Mouse (Mus musculus) frontal cortex, adult (tissue): ENCODE measurements around the gene Slk.

Source experiments
- ATAC-seq: cut with Nextera tagmentation; 2 replicates; pipeline ENCODE4 v1.9.2; 2017; ENCODE audit warnings: mild to moderate bottlenecking, moderate library complexity, mixed read lengths; ENCODE audit not compliant: low TSS enrichment

The Slk gene

DNA sequence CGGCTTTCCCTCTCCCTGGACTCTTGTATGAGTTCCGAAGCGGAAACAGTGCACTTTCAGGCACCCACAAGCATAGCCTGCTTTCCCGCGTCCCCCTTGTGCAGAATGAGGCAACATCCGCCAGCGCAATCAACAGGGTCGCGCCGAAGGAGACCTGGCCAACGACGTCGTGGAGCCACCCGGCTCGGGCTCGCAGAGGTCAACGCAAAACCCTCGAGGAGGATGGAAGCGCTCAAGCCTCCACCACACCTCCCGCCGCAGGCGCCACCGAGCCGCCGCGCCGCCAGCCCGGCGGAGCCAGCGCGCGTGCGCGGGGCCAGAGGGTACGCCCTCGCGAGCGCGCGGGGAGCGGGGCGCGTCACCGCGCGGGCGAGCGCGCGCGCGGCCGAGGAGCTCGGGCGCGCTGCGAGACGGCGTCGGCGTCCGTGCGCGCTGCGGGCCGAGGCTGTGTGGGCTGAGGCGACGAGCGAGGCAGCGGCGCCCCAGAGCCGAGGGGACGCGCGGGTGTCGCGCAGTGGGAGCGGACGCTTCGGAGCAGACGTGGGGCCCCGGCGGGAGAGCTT, at the start of gene Slk:
Gene Slk, plus strand, starts transcription at position 454 of the 563 bp plus-strand sequence.
- peak; percentile 90 for ATAC-seq

- no peak for ATAC-seq
Measured at GRCm38 (mm10) chr19:47531309-47531708, 48.2 kb upstream of the Slk start.

GRCm38 (mm10) chr19:47532449-47532848, 47.0 kb upstream of the Slk start:
- ATAC-seq, result no peak

GRCm38 (mm10) chr19:47534131-47534530, 45.3 kb upstream of the Slk start:
- no peak for ATAC-seq

DNA sequence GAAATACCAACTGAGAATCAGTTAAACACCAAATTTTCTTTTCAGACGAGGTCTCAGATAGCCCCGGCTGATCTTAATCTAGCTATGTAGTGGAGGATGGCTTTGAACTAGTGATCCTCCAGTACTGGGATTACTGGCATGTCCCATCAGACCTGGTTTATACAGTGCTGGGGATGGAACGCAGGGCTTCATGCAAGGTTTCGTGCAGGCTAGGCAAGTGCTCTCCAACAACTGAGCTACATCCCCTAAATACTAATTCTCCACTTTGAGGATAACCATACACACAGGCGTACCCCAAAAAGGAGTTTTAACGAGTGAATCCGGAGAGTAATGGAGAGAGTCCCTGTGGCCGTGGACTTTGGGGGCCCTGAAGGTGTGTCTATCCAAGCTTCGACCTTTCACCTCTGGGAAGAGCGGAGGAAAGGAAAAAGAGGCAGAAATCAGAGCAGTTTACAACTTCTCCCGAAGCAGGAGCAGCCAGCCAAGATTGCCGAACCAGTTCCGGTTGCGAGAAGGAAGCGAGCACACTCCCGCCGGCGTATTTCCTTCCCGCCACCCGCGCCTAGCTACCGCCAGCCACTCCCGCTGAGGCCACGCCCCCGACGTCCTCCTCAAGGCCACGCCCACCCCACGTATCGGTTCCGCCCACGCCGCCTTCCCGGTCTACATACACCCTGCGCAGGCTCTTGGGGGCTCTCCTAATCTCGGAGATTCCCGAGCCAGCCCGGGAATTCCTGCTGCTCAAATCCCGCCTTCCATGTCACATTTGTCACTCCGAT, 42.8 kb upstream of the Slk start:
- ATAC-seq, result peak; percentile 93

- ATAC-seq, result peak; percentile 15
Measured at GRCm38 (mm10) chr19:47537300-47537792, 42.1 kb upstream of the Slk start, which contains the start of gene Stn1. Gene Stn1, minus strand, starts transcription at chr19:47537507.

DNA sequence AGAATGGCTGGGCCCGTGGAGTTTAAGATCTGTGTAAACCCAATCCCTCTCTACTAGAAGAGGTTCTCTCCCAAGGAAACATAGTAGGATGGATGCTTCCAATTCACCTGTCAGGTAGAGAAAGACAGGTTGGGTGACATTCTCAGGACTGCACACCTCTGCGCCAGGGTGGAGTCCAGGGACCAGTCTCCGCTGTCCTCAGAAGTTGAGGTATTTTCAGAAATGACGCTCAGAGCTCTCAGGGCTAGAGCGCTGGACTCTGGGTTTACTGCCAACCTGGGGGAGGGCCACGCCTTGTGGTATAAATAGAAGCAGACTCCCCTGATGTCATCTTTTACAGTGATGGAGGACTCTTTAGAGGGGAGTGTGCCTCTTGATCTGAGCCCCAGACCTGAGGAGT, 41.6 kb upstream of the Slk start:
- no peak for ATAC-seq

DNA sequence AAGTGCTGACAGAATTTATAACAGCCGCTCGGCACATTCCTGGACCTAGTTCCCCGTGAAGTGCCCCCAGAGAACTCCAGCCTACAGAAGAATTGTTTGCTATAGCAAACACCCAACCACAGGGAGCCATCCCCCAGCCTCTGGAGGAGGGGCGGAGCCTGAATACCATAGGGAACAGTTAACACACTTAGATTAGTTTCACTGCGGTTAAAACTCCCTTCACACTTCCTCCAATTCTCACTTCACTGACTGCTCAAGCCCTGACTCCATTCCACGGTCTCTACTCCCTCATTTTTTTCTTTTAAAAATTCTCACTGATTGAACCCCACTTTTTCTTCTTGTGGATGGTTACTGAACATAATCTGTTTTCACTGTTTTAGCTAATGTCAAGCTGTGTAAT, 40.7 kb upstream of the Slk start:
- ATAC-seq, result no peak

DNA sequence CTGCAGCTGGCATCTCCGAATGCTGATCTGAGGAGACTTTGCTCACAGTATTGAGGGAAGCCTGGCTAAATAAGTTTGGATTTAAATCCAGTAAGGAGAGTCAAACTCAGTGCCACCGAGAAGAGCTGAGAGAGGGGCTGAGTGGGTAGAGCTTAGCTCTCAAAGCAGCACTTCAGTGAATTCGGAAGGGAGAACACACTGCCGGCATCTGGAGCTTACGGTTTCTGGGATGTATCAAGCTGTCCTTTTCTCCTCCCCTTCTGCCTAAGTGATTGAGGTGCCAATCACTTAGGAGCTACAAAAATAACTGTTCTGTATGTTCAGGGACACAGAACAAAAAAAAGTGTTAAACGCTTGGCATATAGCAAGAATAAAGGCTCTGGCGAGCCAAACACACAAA, 37.0 kb upstream of the Slk start:
- peak; percentile 84 for ATAC-seq

DNA sequence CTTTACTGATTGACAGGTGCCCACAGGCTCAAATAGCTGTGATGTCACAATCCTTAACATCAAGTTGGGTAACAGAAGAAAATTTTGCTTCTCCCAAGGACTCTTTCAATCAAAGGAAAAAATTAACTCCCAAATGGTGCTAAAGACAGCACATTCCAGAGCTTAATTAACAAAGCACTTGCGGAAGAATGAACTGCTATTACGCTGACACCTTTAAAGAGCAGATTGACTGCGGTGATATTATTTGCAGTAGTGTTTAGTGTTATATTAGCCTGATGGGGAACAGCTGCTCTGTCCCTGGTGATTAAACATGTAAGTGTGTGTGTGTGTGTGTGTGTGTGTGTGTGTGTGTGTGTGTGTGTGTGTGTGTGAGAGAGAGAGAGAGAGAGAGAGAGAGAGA, 34.4 kb upstream of the Slk start:
- ATAC-seq, result no peak

DNA sequence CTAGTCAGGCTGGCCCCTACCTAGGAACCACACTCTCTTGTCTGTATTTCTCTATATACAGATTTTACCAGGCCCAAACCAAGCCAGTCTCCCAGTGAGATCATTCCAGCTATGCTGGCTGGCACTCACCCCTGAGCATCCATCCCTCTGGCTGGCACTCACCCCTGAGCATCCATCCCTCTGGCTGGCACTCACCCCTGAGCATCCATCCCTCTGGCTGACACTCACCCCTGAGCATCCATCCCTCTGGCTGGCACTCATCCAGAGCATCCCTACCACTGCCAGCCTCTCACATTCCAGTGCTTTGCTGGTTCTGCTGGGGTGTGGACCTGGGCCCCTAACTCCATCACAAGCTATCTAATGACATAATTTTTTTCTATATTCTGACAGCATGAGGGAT, 34.0 kb upstream of the Slk start:
- no peak for ATAC-seq

DNA sequence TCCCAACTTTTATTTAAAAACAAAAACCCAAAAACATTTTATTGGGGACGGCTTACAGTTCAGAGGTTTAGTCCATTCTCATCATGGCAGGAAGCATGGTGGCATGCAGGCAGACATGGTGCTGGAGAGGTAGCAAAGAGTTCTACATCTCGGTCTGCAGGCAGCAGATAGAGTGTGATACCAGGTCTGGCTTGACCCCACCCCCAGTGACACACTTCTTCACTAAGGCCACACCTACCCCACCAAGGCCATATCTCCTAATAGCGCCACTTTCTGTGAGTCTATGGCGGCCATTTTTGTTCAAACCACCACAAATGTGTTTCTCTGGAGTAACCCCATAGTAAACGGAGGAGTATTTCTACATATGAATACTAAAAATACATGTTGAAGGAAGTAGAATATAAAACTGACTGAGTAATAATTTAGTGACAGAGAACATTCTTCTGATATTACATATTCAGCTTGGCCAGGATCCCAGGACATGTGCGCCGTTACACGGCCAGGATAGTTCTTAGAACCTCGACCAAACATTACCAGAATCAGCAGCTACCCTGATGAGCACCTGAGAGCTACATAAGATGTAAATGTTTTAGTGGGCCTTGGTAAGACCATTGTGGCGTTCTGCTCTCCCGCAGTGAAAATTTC, 30.9 kb upstream of the Slk start:
- ATAC-seq, result no peak

DNA sequence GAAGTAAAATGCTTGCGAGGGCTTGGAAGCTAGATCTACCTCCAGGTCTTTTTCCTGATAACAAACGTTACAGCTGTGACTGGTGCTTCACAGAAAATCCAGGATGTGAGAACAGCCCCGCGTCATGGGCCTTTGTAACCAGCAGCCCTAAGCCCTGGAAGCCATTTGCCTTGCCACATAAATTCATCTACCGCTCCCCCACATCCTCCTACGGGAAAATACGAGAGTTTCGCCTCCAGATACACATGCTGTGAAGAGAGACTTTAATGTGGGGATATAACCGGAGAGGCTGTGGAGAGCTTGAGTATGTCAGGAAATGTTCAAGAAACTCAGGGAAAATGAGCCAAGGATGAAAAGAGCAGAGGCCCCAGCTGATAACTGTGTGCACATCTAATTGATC, 30.3 kb upstream of the Slk start:
- ATAC-seq, result peak; percentile 85

- ATAC-seq, result no peak
Measured at GRCm38 (mm10) chr19:47549584-47549983, 29.9 kb upstream of the Slk start.

DNA sequence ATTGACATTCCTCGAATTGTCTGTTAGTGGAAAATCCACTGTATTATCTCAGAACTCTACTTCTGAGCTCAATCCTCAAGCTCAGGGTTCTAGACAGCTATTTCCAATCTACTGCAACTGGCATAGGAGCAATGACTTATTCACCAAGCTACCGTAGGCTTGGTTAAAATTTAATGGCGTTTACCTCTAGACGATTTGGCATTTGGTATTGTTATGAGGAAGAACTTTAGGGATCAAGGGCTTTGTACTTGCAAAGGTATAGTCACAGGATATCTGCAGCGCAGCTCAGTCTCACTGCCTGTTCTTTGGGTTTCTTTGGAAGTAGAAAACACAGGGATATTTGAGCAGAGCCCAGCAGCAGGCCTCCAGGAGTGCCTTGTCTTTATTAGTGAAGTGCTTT, 20.3 kb upstream of the Slk start:
- no peak for ATAC-seq

DNA sequence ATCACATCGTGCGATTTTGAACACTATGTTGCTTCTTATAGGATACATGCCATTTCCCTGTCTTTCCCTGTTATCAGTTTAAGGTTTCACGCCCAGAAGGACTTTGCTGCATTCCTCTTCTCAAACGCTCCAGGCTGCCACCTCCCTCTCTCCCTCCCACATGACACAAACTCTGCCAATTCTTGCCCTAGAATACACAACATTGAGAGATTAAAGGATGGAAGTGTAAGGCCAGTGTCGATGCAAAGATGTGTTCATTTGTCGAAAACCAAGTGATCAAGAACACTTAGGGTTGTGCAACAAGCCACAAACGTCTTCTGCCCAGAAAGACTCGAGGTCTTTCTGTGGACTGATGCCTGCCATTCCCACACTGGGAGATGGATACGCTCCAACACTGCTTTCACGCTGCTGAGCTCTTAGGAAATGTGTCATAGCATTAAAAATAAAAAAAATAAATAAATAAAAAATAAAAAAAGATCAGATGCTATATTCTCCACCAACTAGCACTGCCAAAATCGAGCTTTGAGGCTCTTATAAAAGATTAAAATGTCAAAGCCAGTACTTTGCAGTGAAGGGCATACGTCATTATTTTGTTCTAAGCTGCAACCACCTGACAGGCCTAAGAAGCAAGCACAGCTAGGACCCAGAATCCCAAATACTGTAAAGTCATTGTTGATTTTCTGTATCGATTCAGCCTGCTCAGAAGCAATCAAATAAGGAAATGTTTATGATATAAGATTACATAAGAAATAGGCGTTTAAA, 19.5 kb upstream of the Slk start:
- peak; percentile 95 for ATAC-seq

GRCm38 (mm10) chr19:47560544-47561161, 18.8 kb upstream of the Slk start:
- no peak for ATAC-seq

GRCm38 (mm10) chr19:47561996-47562441, 17.5 kb upstream of the Slk start:
- ATAC-seq, result no peak

DNA sequence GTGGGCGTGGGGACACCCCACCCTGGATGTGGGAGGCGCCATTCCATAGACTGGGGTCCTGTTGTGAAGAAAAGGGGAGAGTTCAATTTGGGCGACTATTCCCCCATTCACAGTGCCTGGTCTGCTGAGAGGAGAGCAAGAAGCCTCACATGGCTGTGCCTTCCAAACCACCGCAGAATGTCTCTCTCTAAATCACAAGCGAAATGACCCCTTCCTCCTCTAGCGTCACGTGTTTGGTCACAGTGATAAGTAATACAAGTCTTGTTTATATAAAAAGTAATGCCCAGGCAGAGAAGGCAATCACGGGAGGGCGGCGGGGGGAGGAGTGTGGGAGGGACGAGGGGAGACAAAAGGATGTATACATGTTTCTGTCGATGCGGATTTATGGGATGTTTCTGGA, 15.8 kb upstream of the Slk start:
- ATAC-seq, result no peak

DNA sequence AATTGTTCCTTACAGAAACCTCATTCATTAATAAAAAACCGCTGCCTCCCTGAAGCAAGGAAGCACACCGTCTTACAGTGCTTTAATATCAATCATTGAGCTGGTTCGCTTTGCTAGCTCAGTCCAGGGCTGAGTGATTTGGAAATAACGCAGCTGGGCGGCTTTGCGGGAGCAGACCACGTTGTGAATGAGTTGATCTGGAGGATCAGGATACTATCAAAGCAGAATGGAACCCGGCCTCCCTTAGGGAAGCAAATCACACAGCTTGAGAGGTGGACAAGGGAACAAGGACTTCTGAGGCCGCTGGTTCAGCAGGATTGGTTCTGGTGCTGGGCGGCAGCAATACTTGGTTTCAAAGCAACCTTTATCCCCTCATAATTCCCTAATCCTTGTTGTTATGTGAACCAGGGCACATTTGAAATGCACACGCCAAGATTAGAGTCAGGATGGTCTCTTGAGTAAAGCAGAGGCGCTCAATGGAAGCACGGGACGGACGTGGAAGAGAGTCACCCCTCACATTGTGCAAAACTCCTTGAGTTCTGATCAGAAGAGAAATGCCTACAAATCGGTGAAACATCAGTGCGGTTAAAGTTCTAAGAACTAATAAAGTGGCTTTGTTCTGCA, 14.3 kb upstream of the Slk start:
- no peak for ATAC-seq

GRCm38 (mm10) chr19:47565994-47566393, 13.5 kb upstream of the Slk start:
- ATAC-seq, result no peak
